Mouse (Mus musculus) spleen, adult 2 months (tissue): ENCODE data around the gene Fat3.

Experiments used
- CTCF ChIP-seq: fragments of 200-500 bp; IDR thresholded peaks from 2 replicates; pipeline ENCODE4 v1.5.1; 2011; ENCODE audit warnings: mild to moderate bottlenecking, inconsistent platforms; ENCODE audit not compliant: insufficient read depth, insufficient read length, insufficient replicate concordance; ENCODE audit errors: extremely low read depth
- POLR2A ChIP-seq: fragments of 200-500 bp; IDR thresholded peaks from 2 replicates; pipeline ENCODE4 v1.6.1; 2011; ENCODE audit warnings: low read depth, low read length, inconsistent platforms

DNA sequence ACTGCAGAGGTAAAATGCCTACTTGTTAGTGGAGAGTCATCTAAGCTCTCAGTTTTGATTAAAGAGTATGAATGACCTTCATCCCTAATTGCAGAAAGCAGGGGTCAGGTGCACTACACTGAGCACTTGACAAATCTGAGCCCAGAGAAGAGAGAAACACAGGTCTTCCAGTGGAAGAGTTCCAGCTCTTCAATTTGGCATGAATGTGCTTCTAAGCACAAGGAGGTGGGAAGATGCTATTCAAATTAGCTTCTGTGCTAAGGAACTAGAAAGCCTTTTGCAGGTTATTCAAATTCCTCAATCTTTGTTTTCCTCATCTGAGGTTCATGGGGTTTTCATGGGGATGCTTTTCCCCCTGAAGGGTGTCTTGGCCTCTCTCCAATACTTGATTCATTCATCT is 194.9 kb downstream of the Fat3 start:
- TF ChIP-seq CTCF (no peak), POLR2A (no peak)
